Mouse (Mus musculus) lung, postnatal 10 days (tissue): ENCODE data around the gene Mroh9.

Experiments used
- DNase-seq: peaks from one replicate; pipeline ENCODE4 v3.0.0; 2021

Mroh9 gene

DNA sequence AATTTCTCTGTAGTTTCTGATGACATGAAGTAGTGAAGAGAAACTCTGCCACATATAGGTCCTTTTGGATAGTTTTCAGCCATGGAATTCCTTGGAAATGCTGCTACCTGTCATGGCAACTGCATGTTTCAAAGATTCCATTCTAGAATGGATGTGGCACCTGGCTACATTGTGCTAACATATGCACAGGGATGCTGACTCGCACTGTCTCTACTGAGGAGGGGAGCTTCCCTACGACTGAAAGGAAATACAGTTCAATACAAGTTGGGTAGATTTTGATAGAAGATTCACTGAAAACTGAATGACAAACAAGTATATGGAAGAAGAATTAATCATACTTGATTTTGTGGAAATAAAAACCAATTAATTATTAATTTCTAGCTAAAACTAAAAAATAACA lies at the start of gene Mroh9:
Mroh9 (minus strand) TSS at position 101 of the 400 bp plus-strand sequence.
- no peak for DNase-seq

DNA sequence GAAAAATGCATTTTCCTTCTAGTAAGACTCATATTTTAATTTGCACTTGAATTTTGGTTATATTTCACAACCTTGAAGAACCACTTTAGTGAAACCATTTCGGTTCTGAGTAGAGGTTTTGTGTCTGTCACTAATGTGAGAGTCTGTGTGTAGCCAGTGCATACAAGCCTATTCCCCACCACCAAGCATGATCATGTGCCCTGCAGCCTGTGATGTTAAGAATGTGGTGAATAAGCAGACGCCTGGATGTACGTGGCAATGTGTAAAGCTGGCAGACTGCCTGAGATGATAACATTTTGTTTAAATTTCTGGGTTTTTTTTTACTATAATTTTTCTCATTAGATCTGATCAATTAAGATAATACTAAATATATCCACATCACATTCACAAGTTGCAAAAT lies 44.5 kb upstream of the Mroh9 start:
- DNase-seq: no peak

DNA sequence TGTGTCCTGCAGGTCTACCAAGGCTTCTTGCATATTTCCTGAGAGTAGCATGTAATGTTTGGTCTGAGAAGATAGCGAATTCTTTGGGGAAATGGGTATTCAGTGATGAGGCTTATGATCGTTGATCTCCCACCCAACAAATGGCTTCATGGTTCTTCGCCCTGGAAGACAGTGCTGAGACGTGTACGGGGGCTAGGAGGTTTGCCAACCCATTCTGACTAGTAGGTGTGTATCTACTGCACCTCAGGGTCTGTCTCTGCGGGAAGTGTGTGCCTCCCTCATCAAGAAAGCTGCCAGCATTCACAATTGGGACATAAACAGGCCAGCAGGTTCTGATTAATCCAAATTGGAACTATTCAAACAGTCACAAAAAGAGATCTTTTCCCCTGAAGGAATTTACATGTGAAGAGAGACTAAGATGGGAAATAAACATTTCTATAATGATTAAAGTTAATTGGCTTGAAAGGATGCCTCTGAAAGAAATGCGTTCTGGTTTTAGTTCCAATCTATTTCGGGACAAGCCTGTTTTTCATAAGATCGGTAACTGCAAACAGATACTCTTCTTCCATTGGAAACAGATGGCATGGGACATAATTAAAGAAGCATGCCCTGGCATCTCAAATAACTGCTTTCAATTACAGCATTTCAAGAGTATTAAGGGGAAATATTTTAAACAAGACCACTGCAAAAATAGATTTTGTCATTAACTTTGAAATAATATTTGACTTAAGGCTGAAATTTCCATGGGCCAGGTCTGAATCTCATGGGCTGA lies 43.8 kb upstream of the Mroh9 start:
- no peak for DNase-seq

DNA sequence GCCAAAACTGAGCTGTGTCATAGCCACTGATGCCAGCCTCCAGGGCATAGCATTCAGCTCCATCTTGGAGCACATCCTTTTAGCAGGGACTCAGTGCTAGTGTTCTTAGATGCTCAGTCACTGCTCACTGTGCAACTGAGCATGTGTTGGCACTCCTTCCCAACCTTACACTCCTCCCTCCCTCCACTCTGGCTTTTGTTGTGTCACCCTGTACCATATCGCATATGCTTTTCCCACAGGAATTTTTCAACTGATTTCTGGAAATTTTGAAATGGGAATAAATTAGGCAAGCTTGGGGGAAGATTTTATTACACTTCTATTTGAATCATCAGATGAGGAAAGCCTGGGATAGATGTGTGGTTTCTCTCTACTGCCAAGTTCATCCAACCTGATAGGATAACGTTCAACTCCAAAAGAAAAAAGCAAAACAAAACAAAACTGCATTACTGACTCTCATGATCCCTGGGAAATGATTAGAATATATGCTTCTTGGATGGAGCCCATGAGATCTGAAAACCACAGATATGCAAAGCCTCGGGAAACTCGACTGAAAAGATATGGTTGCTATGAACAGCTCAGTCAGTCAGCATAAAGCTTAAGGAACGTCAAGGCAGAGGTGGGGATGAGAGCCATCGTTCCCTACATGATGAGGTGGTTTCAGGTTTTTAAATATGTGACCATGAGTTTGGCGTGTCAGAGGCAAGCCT lies 40.9 kb upstream of the Mroh9 start:
- no peak for DNase-seq

DNA sequence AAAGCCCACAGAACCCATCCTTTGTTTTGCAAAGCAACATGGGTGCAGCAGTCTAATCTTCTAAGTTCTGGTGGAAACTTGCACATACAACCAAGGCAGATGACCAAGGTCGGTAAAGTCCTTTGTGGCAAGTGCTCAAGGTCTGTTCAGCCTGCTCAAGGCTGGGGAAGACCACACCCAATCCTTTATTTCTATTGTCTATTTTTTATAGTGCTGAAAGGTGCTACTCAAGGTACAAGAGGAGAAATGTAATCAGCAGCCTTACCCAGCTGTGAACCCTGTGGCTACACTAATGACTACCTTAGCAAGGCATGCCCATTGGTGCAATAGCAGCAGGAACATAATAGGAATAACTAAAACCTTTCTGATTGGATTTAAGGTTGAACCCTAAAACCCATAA lies 36.9 kb upstream of the Mroh9 start:
- no peak for DNase-seq

DNA sequence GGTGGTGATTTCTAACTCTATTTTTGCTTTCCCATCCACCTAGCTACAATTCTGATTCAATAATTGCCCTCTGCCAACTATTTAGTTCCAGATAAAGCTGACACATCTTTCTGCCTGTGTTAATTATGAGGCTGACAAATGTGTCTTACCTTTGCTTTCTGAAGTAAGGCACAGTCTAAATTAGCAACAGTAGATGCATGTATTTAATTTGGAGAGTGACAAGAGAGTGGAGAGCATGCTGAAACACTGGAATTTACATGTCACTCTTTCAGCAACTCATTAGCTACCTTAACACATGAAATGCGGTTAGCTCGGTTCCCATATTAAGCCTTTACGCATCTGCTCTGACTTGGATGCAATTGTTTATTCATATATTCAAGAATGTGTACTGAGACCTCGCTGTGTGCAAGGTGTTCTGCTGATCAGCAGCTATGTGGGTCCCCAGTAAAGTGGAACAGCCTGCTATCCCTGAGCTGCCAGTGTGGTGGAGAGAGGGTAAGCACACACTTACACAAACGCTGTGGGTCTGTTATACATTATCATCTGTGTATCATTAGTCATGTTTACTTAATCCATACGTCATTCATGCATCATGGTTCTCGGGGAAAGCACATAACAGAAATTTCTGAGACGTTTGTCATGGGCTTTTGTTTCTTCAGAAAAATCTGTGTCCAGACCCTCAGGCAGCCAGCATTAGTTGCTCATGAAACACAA lies 28.1 kb upstream of the Mroh9 start:
- DNase-seq: no peak

- no peak for DNase-seq
These were observed 27.2 kb upstream of the Mroh9 start for GRCm38 (mm10) chr1:163112482-163113164.

GRCm38 (mm10) chr1:163104960-163105359 lies 19.5 kb upstream of the Mroh9 start:
- DNase-seq: no peak

DNA sequence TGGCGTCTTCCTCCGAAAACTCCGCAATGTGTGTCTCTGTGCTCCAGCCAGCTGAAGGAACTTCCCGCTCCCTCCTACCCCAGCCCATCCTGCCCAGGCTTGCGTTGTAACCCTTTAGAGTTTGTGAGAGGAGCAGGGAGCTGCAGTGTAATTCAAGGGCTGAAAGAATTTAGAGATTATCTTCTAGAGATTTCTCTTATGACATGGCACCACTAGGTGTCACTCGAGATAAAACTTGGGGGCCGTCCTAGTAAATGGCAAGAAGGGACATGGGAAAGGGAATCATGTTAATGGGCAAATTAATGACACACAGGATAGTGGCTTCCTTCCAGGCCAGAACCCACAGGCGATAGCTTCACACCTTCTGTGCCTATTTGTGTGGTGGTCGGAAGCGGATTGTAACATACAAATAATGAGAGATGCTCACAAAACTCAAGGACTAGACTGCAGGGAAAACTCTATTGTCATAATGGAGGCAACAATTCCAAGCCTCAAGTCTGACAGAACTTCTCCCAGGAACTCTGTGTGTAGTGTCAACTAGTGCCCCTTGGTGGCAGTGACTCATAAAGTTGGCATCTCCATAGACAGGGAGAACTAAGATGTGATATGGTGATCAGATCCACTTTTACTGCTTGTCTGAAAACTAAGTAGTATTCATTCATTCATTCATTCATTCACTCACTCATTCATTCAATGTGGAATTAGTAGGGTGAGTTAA lies 6.1 kb upstream of the Mroh9 start:
- peak; percentile 67 for DNase-seq

DNA sequence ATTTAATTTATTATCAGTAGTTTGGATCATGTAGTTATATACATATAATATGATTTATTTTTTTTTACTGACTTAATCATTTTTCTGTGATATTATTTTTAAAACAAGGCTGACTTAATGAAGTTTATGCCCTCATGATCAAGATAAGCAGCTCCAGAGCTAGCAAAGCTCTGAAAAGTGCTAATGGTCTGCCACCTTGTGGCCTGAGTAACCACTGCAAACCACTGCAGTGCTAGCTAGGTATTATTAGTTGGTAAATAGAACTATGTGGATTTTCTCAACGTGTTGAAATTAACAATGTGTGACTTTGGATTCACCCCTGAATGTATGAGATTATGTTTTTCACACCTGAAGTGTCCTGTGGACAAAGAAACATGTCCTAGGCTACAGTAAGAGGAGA lies 15.0 kb downstream of the Mroh9 start:
- peak; percentile 75 for DNase-seq

DNA sequence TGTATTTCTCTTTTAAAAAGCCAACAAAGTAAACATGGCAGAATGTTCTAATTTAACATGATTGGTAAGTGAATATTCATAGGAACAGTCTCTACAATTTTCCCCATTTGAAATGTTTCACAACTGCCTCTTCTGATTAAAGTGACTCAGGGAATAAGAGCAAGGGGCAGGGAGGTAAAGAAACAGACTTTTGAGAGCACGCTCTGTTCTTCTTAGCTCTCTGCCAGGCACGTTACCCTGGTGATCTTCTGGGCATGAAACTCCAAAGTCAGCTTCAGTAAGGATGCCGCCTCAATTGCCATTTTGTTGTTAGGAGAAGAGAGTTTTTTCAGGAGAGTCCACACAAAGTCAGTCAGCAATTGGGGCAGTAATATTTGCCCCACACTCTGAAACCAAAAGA lies 25.1 kb downstream of the Mroh9 start:
- no peak for DNase-seq

- peak; percentile 56 for DNase-seq
These were observed 28.1 kb downstream of the Mroh9 start for GRCm38 (mm10) chr1:163057363-163057762.

DNA sequence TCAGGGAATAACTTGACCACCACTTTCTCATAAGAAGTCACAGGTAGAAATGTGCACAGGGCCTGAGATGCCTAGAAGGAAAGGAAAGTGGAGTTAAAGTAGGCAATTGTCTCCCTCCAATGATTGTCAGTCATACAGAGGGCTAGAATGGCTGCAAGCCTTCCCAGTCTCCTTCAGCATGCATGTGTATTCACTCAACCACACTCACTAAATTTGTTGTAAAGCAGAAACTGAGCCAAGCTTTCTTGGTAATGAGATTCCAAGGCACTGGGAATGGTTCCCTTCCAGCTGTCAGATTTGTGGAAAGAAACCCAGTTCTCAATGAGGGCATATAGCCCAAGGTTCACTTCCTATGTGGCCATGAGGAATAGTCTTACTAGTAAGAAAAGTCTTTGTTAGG lies 29.8 kb downstream of the Mroh9 start:
- DNase-seq: peak; percentile 74

- DNase-seq: no peak
These were observed 62.4 kb downstream of the Mroh9 start for GRCm38 (mm10) chr1:163023075-163023474.

GRCm38 (mm10) chr1:163009220-163009619 lies 76.2 kb downstream of the Mroh9 start:
- DNase-seq: no peak

GRCm38 (mm10) chr1:163003496-163003895 lies 82.0 kb downstream of the Mroh9 start:
- DNase-seq: no peak

GRCm38 (mm10) chr1:163001271-163001829 lies 84.1 kb downstream of the Mroh9 start:
- DNase-seq: no peak

DNA sequence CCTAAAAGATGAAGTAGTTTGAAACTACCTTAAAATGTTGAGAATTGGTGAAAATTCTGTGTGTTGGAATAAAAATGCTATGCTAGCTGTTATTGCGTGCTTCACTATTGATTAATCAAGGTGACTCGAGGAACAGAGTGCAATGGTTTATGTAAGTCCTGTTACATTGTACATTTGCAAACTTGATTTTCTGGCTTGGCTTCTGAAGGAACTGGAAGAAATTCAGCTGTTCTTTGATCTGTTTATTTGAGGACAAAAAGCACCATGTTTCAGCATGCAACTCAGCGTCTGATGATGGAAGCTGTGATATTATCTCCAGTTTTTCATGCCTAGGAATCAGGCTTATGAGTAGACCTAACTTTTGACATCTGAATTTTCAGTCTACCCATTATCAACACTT lies 97.9 kb downstream of the Mroh9 start:
- DNase-seq: no peak

DNA sequence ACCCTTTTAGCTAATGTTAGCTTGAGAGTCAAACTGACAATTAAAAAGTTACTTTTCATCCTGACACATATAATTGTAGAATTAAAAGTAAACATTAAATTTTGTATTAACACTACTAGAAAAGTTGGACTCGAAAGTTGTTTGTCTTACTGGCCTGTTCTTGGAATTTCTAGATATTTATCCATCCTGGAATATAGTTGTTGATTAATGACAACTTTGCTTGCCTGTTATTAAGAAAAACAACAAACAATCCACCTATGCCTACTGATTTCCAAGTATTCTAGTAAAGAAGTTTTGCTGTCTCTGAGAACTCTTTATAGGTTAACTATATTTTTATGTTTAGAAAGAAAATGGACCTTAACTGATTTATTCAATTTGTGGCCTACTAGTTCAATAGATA lies 98.7 kb downstream of the Mroh9 start:
- no peak for DNase-seq

GRCm38 (mm10) chr1:162986121-162986748 lies 99.2 kb downstream of the Mroh9 start:
- DNase-seq: no peak

DNA sequence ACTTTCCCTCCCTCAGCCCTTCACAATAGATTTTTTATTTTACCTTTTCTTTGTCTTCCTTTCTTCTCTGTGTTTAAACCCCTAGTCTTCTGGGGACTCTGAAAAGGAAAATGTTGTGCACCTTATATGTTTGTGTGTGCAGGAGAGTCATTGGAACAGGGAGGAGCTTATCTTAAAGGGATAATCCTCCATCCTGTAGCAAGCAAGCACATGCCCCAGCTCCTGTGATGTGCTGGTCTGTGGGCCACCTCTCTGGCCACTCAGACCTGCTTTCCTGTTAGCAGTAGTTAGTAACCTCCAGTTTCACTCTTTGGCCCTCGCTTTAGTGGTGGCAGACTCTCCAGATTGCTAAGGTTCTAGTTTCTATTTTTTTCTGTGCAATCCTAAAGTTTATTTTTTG lies 101.0 kb downstream of the Mroh9 start, which contains the start of gene Fmo3:
Fmo3 (minus strand) TSS at position 101 of the 400 bp plus-strand sequence.
- no peak for DNase-seq
